Mouse (Mus musculus) bone marrow, adult 2 months (tissue): ENCODE results near the gene Alox5ap.

Source experiments
- CTCF ChIP-seq: fragments of 200-500 bp; IDR thresholded peaks from 2 replicates; pipeline ENCODE4 v1.5.1; 2011; ENCODE audit warnings: low read length, control low read depth; ENCODE audit not compliant: control insufficient read depth, insufficient read depth
- POLR2A ChIP-seq: fragments of 200-500 bp; IDR thresholded peaks from 2 replicates; pipeline ENCODE4 v1.6.1; 2011; ENCODE audit warnings: low read depth, mild to moderate bottlenecking, control low read depth, low read length, borderline replicate concordance; ENCODE audit not compliant: control insufficient read depth

- TF ChIP-seq CTCF = no peak
- no peak for TF ChIP-seq POLR2A
Measured at GRCm38 (mm10) chr5:149242467-149242866, 22.1 kb upstream of the Alox5ap start.
